26 mouse cellular contexts compared by ENCODE assay signal in genomic region chr11:17853832-17854231, GRCm38 (mm10).
"Had no signal": no experiment of that assay in that cellular context is flagged by ENCODE, and none has a peak within 500 bp of the region (broad histone marks: within the 10 kb centered on the region; RNA-seq: fewer than 3 reads in every experiment).

No protein-coding gene starts in this region.

- H3K4me3 ChIP-seq: embryonic facial prominence, embryonic 10.5 days; embryonic facial prominence, embryonic 12.5 days; embryonic facial prominence, embryonic 13.5 days; embryonic facial prominence, embryonic 15.5 days; erythroblast, embryonic 14.5 days; forebrain, embryonic 10.5 days; forebrain, embryonic 12.5 days; forebrain, embryonic 13.5 days; forebrain, embryonic 15.5 days; gastrocnemius, adult 2 months; heart, adult 2 months had no signal

- H3K9me3 ChIP-seq: embryonic facial prominence, embryonic 10.5 days; embryonic facial prominence, embryonic 12.5 days; embryonic facial prominence, embryonic 13.5 days; embryonic facial prominence, embryonic 15.5 days; forebrain, embryonic 10.5 days; forebrain, embryonic 12.5 days; forebrain, embryonic 13.5 days; forebrain, embryonic 15.5 days had no signal

- H3K4me1 ChIP-seq: embryonic facial prominence, embryonic 12.5 days; embryonic facial prominence, embryonic 15.5 days; forebrain, embryonic 12.5 days; forebrain, embryonic 15.5 days had no signal

- H3K9ac ChIP-seq: embryonic facial prominence, embryonic 12.5 days; embryonic facial prominence, embryonic 13.5 days; embryonic facial prominence, embryonic 15.5 days; forebrain, embryonic 12.5 days; forebrain, embryonic 13.5 days; forebrain, embryonic 15.5 days; forebrain, postnatal 0 days had no signal

- H3K27ac ChIP-seq: embryonic facial prominence, embryonic 10.5 days; embryonic facial prominence, embryonic 12.5 days; embryonic facial prominence, embryonic 13.5 days; embryonic facial prominence, embryonic 15.5 days; forebrain, embryonic 10.5 days; forebrain, embryonic 12.5 days; forebrain, embryonic 13.5 days; forebrain, embryonic 15.5 days; gastrocnemius, adult 2 months; heart, adult 2 months had no signal

- H3K4me2 ChIP-seq: embryonic facial prominence, embryonic 12.5 days; embryonic facial prominence, embryonic 13.5 days; embryonic facial prominence, embryonic 15.5 days; forebrain, embryonic 12.5 days; forebrain, embryonic 13.5 days; forebrain, embryonic 15.5 days; heart, embryonic 11.5 days had no signal

- H3K27me3 ChIP-seq: embryonic facial prominence, embryonic 12.5 days; embryonic facial prominence, embryonic 13.5 days; embryonic facial prominence, embryonic 15.5 days; forebrain, embryonic 12.5 days; forebrain, embryonic 13.5 days; forebrain, embryonic 15.5 days had no signal

- H3K36me3 ChIP-seq: embryonic facial prominence, embryonic 10.5 days; embryonic facial prominence, embryonic 12.5 days; embryonic facial prominence, embryonic 13.5 days; embryonic facial prominence, embryonic 15.5 days; forebrain, embryonic 10.5 days; forebrain, embryonic 12.5 days; forebrain, embryonic 15.5 days had no signal

- ATAC-seq: forebrain, embryonic 13.5 days; forebrain, embryonic 14.5 days; forebrain, embryonic 15.5 days; forebrain, embryonic 16.5 days; forebrain, postnatal 0 days had no signal

- DNase-seq: cerebellum, adult 9-10 months; cerebellum, adult 9-11 months; cerebellum, postnatal 10 days; cerebellum, postnatal 14 days; cerebellum, postnatal 25 days; cerebellum, postnatal 36 days; forebrain, postnatal 0 days; gastrocnemius, adult 2 months; gastrocnemius, postnatal 10 days; gastrocnemius, postnatal 14 days; gastrocnemius, postnatal 25 days; gastrocnemius, postnatal 36 days; heart, adult 18-20 months; heart, adult 2 months had no signal
